Mouse (Mus musculus): ENCODE measurements around the gene Abhd2. TPM values are rescaled to one million over a fixed set of nuclear protein-coding genes. Genes with fewer than 3 reads are reported as not detected.
"Not testable (repeated sequence)": the region's sequence is repeated elsewhere in the genome, so short reads cannot be mapped to it uniquely, and the experiment has no call there.

Abhd2 gene
- polyA plus RNA-seq, 1 experiment, result 1.0 TPM

GRCm38 (mm10) chr7:79271861-79272788, 874 bp upstream of the Abhd2 start:
- H3K4me3 ChIP-seq (replicated peaks), result peak overlapping the region; percentile 86
- TF ChIP-seq GATA1 (IDR thresholded peaks at IDR 0.05; ENCODE audit: low read length) (no peak), TAL1 (IDR thresholded peaks at IDR 0.05; ENCODE audit: low read length) (no peak)
- peaks cover 28% of the 10 kb centered on the region for H3K36me3 ChIP-seq (ENCODE audit: control insufficient read depth)
- peaks cover 93% of the 10 kb centered on the region for H3K4me1 ChIP-seq (ENCODE audit: control insufficient read depth)
- H3K9me3 ChIP-seq (ENCODE audit: control insufficient read depth, low read length), result no peaks in the 10 kb centered on the region
- no peaks in the 10 kb centered on the region for H3K27me3 ChIP-seq (ENCODE audit: control insufficient read depth)

DNA sequence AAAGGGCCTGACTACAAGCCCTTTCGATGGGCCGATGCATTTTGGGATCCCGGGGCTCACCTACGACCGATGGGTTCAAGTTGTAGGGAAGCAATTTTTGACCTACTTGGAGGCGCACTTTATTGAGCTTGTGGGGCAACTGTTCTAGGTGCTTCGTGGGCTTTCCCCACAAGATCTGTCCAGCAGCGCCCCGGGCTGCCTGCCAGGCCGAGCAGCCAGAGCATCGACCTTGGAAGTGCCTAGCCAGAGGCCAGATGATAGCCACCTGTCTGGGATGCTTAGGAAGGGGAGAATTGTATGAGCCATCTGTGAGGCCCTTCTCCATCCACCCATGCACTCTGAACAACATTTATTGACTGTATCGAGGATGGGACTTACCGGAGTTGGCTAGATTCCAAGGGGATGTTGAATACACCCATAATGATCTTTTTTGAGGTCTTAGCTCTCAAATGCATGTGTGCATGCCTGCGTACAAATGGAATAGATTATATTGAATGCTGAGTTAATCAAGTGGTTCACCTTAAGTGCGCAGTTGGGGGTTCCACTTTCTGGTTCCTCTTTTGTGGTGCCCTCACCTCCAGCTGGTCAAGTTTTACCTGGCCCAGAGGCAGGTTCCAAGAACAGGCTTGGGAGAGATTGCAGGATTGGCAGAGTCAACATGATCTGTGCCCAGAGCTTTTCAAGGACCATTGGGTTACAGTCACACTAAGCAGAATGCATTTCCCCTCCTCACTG, 906 bp downstream of the Abhd2 start:
- H3K4me1 ChIP-seq (ENCODE audit: control insufficient read depth), result peaks cover 94% of the 10 kb centered on the region
- H3K27me3 ChIP-seq (ENCODE audit: control insufficient read depth), result no peaks in the 10 kb centered on the region

DNA sequence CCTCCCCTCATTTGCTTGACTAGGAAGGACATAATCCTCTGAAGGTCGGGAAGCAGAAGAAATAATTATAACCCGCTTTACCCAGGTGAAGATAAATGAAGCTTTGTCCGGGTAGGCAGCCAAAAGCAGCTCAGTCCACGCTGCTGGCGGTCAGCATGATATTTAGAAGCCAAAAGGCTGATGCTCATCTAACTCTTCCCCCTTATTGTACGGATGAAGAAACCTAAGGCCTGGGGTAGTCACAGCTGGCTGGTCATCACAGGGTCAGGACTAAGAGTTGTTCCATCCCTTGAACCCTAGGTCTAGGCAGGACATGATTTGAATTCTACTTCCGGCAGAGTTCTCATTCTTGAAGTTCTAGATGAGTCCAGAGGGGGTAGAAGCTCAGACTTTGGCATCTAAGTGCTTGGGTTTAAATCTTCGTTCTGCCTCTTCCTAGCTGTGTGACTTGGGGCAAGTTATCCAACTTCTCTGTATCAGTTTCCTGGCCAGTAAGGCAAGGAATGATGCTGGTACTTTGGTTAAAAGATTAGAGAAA, 1.5 kb downstream of the Abhd2 start:
- peaks cover 94% of the 10 kb centered on the region for H3K4me1 ChIP-seq (ENCODE audit: control insufficient read depth)

More for the DNA sequence above, 906 bp downstream of the Abhd2 start:
- no peak for TF ChIP-seq TAL1 (IDR thresholded peaks at IDR 0.05; ENCODE audit: low read length)
- TF ChIP-seq GATA1 (IDR thresholded peaks at IDR 0.05; ENCODE audit: low read length), result no peak
- Histone ChIP-seq H3K36me3 (ENCODE audit: control insufficient read depth) (peaks cover 45% of the 10 kb centered on the region), H3K9me3 (ENCODE audit: control insufficient read depth, low read length) (no peaks in the 10 kb centered on the region), H3K4me3 (replicated peaks) (peak overlapping the region; percentile 86)

GRCm38 (mm10) chr7:79275345-79275744, 2.3 kb downstream of the Abhd2 start:
- Histone ChIP-seq H3K27me3 (ENCODE audit: control insufficient read depth) (no peaks in the 10 kb centered on the region), H3K9me3 (ENCODE audit: control insufficient read depth, low read length) (no peaks in the 10 kb centered on the region), H3K36me3 (ENCODE audit: control insufficient read depth) (peaks cover 57% of the 10 kb centered on the region), H3K4me3 (replicated peaks) (peak overlapping the region; percentile 86), H3K4me1 (ENCODE audit: control insufficient read depth) (peaks cover 91% of the 10 kb centered on the region)
- TF ChIP-seq GATA1 (IDR thresholded peaks at IDR 0.05; ENCODE audit: low read length), result no peak
- TF ChIP-seq TAL1 (IDR thresholded peaks at IDR 0.05; ENCODE audit: low read length), result no peak

More for the DNA sequence above, 1.5 kb downstream of the Abhd2 start:
- Histone ChIP-seq H3K27me3 (ENCODE audit: control insufficient read depth) (no peaks in the 10 kb centered on the region), H3K4me3 (replicated peaks) (peak overlapping the region; percentile 86), H3K9me3 (ENCODE audit: control insufficient read depth, low read length) (no peaks in the 10 kb centered on the region), H3K36me3 (ENCODE audit: control insufficient read depth) (peaks cover 51% of the 10 kb centered on the region)
- no peak for TF ChIP-seq TAL1 (IDR thresholded peaks at IDR 0.05; ENCODE audit: low read length)
- no peak for TF ChIP-seq GATA1 (IDR thresholded peaks at IDR 0.05; ENCODE audit: low read length)

DNA sequence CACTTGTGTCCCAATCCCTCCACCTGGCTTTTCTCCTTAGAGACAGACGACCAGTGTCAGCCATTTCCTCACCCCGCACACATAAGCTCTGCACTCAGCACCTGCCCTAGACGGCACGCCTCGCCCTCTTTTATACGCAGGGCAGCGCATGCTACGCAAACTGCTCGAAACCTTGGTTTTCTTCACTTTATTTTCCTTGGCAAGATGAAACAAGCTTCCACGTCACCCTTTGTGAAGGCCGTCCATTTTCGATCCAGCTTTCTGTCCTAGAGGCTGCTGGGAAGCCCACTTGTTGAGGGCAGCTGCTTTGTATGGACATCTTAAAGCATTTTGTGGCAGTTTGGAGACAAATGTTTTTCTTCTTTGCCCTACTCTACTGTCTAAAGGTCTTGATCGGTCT, 5.4 kb downstream of the Abhd2 start:
- no peak for TF ChIP-seq TAL1 (IDR thresholded peaks at IDR 0.05; ENCODE audit: low read length)
- no peak for TF ChIP-seq GATA1 (IDR thresholded peaks at IDR 0.05; ENCODE audit: low read length)
- Histone ChIP-seq H3K4me1 (ENCODE audit: control insufficient read depth) (peaks cover 94% of the 10 kb centered on the region), H3K9me3 (ENCODE audit: control insufficient read depth, low read length) (no peaks in the 10 kb centered on the region), H3K36me3 (ENCODE audit: control insufficient read depth) (peaks cover 87% of the 10 kb centered on the region), H3K27me3 (ENCODE audit: control insufficient read depth) (no peaks in the 10 kb centered on the region), H3K4me3 (replicated peaks) (no peak overlapping the region)

GRCm38 (mm10) chr7:79279376-79280029, 6.5 kb downstream of the Abhd2 start:
- peaks cover 94% of the 10 kb centered on the region for H3K4me1 ChIP-seq (ENCODE audit: control insufficient read depth)

DNA sequence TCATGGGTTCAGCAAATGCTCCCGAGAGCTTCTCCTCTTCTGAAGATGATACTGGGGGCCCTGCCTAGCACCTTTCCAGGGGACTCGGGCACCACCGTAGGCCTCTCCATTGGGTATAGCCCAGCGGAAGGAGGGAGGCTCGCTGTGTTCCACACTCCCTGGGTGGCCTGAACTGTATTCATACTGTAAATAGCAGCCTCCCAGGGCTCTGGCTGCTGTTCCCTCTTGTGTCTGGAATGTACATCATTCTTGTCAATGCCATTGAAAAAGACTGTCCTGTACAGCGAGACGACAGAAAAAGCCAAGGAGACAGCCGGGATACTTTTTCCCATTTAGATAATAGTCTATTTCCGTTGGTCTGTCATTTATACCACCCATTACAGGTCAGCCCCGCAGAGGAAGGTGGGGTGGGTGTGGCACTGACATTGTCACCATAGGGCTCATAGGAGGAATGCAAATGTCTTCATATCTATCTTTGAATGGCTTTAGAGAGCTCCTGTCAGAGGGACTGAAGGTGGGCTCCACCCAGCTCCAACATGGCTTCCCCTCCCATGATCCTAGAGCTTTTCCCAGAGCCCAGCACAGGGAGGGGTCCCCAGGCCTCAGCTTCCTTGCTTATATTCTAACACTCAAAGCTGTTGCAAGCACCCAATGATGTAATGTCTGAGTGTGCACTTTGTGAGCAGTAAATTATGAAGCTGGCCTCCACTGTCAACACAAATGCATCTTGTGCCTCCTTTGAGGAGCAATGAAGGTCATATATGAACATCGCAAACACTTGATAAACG, 10.1 kb downstream of the Abhd2 start:
- peaks cover 86% of the 10 kb centered on the region for H3K36me3 ChIP-seq (ENCODE audit: control insufficient read depth)
- H3K4me1 ChIP-seq (ENCODE audit: control insufficient read depth), result peaks cover 96% of the 10 kb centered on the region
- H3K4me3 ChIP-seq (replicated peaks), result peak overlapping the region; percentile 33
- no peaks in the 10 kb centered on the region for H3K27me3 ChIP-seq (ENCODE audit: control insufficient read depth)
- no peaks in the 10 kb centered on the region for H3K9me3 ChIP-seq (ENCODE audit: control insufficient read depth, low read length)
- TF ChIP-seq GATA1 (IDR thresholded peaks at IDR 0.05; ENCODE audit: low read length) (no peak), TAL1 (IDR thresholded peaks at IDR 0.05; ENCODE audit: low read length) (no peak)

More at GRCm38 (mm10) chr7:79279376-79280029, 6.5 kb downstream of the Abhd2 start:
- TF ChIP-seq GATA1 (IDR thresholded peaks at IDR 0.05; ENCODE audit: low read length) (no peak), TAL1 (IDR thresholded peaks at IDR 0.05; ENCODE audit: low read length) (no peak)
- Histone ChIP-seq H3K4me3 (replicated peaks) (no peak overlapping the region), H3K27me3 (ENCODE audit: control insufficient read depth) (no peaks in the 10 kb centered on the region), H3K9me3 (ENCODE audit: control insufficient read depth, low read length) (no peaks in the 10 kb centered on the region), H3K36me3 (ENCODE audit: control insufficient read depth) (peaks cover 90% of the 10 kb centered on the region)

DNA sequence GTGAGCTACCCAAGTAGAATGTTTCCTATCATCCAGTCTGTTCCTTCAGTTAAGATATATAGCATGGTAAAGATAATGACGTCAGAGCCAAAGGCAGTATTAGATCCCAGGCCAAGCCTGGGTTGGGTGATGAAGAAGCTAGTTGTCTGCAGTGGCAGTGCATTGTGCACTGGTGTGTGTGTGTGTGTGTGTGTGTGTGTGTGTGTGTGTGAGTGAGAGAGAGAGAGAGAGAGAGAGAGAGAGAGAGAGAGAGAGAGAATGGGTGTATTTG, 10.6 kb downstream of the Abhd2 start:
- Histone ChIP-seq H3K36me3 (ENCODE audit: control insufficient read depth) (peaks cover 82% of the 10 kb centered on the region), H3K4me1 (ENCODE audit: control insufficient read depth) (peaks cover 93% of the 10 kb centered on the region), H3K4me3 (replicated peaks) (peak overlapping the region; percentile 33)
- not testable (repeated sequence) for H3K9me3 ChIP-seq (ENCODE audit: control insufficient read depth, low read length); H3K27me3 ChIP-seq (ENCODE audit: control insufficient read depth)

Measured in erythroblast, embryonic 14.5 days (primary cell).